Mouse (Mus musculus) CH12.LX (cell line): ENCODE measurements around the gene Trpt1. TPM values are rescaled to one million over a fixed set of nuclear protein-coding genes. Genes with fewer than 3 reads are reported as not detected.

Experiments used
- DNase-seq: peaks from one replicate; pipeline ENCODE4 v3.0.0-alpha.2; 2013; ENCODE audit errors: extremely low read depth
- H3K27ac ChIP-seq: 2 replicates; pipeline ENCODE4 v1.5.1; 2012; ENCODE audit warnings: low read depth, mild to moderate bottlenecking, control low read depth, moderate library complexity; ENCODE audit not compliant: insufficient read depth
- H3K27me3 ChIP-seq: replicated peaks from 2 replicates; pipeline ENCODE3; 2012; ENCODE audit warnings: inconsistent platforms
- H3K36me3 ChIP-seq, 2 experiments: replicated peaks in 1 of 2; 2 replicates each; pipeline versions ENCODE3 to v1.6.1; 2012; ENCODE audit warnings: inconsistent platforms in 1 of 2, low read length in 1 of 2, mild to moderate bottlenecking in 1 of 2, mixed read lengths in 1 of 2, moderate library complexity in 1 of 2; ENCODE audit not compliant: control insufficient read depth in 1 of 2, insufficient read depth in 1 of 2
- H3K4me1 ChIP-seq, 2 experiments: 2 replicates each; pipeline ENCODE4 v1.6.1; 2012; ENCODE audit warnings: inconsistent platforms in 1 of 2, moderate library complexity in 1 of 2; ENCODE audit not compliant: insufficient read depth in 2 of 2, control insufficient read depth in 1 of 2
- H3K4me2 ChIP-seq: 2 replicates; pipeline ENCODE4 v1.6.1; 2012; ENCODE audit warnings: low read depth, mild to moderate bottlenecking, control low read depth; ENCODE audit not compliant: poor library complexity, insufficient read depth, severe bottlenecking
- H3K4me3 ChIP-seq, 3 experiments: fragments of 150-350 bp in 1 of 3; sonication (generic) in 1 of 3; replicated peaks in 1 of 3; 2 replicates each; pipeline versions ENCODE3 to v1.5.1; 2011 to 2012; ENCODE audit warnings: low read depth in 2 of 3, low read length in 2 of 3, mild to moderate bottlenecking in 2 of 3, moderate library complexity in 2 of 3, control low read depth in 1 of 3, improper control_type of control experiment in 1 of 3, inconsistent platforms in 1 of 3, mixed read lengths in 1 of 3; ENCODE audit not compliant: poor library complexity in 1 of 3
- H3K79me2 ChIP-seq: replicated peaks from 2 replicates; pipeline ENCODE4 v1.6.1; 2012; ENCODE audit warnings: mild to moderate bottlenecking, moderate library complexity; ENCODE audit not compliant: control insufficient read depth, poor library complexity, insufficient read depth, severe bottlenecking; ENCODE audit errors: extremely low read depth
- H3K9ac ChIP-seq: 2 replicates; pipeline ENCODE4 v1.6.1; 2012; ENCODE audit warnings: low read depth, mild to moderate bottlenecking, control low read depth, moderate library complexity; ENCODE audit not compliant: insufficient read depth
- H3K9me3 ChIP-seq: replicated peaks from 2 replicates; pipeline ENCODE3; 2012; ENCODE audit warnings: low read length, inconsistent platforms, mixed read lengths
- BHLHE40 ChIP-seq: IDR thresholded peaks from 2 replicates; pipeline ENCODE4 v1.6.1; 2011; ENCODE audit warnings: mild to moderate bottlenecking, low read depth, low read length, improper control_type of control experiment
- ELF1 ChIP-seq: IDR thresholded peaks from 2 replicates; pipeline ENCODE4 v1.6.1; 2014; ENCODE audit warnings: low read depth, mild to moderate bottlenecking, inconsistent platforms, low read length, improper control_type of control experiment
- EP300 ChIP-seq: IDR thresholded peaks from 2 replicates; pipeline ENCODE4 v1.6.1; 2011; ENCODE audit warnings: low read length, improper control_type of control experiment
- ETS1 ChIP-seq: conservative IDR thresholded peaks from 2 replicates; pipeline ENCODE4 v1.6.1; 2012; ENCODE audit warnings: low read depth, mild to moderate bottlenecking, inconsistent platforms, low read length, improper control_type of control experiment, moderate library complexity
- GABPA ChIP-seq: IDR thresholded peaks from 2 replicates; pipeline ENCODE4 v1.6.1; 2012; ENCODE audit warnings: low read depth, low read length, improper control_type of control experiment, inconsistent platforms; ENCODE audit not compliant: insufficient replicate concordance
- JUND ChIP-seq: conservative IDR thresholded peaks from 2 replicates; pipeline ENCODE4 v1.6.1; 2011; ENCODE audit warnings: low read depth, low read length, improper control_type of control experiment
- MAX ChIP-seq: IDR thresholded peaks from 2 replicates; pipeline ENCODE4 v1.6.1; 2011; ENCODE audit warnings: low read length, improper control_type of control experiment
- MAZ ChIP-seq: IDR thresholded peaks from 2 replicates; pipeline ENCODE4 v1.6.1; 2012; ENCODE audit warnings: low read depth, mild to moderate bottlenecking, inconsistent platforms, low read length, improper control_type of control experiment, moderate library complexity
- MXI1 ChIP-seq: IDR thresholded peaks from 2 replicates; pipeline ENCODE4 v1.6.1; 2011; ENCODE audit warnings: mild to moderate bottlenecking, low read depth, low read length, improper control_type of control experiment
- NELFE ChIP-seq: IDR thresholded peaks from 2 replicates; pipeline ENCODE4 v1.6.1; 2011; ENCODE audit warnings: low read depth, low read length, improper control_type of control experiment
- NRF1 ChIP-seq: IDR thresholded peaks from 2 replicates; pipeline ENCODE4 v1.6.1; 2014; ENCODE audit warnings: low read depth, mild to moderate bottlenecking, inconsistent platforms, low read length, improper control_type of control experiment, moderate library complexity
- PAX5 ChIP-seq: IDR thresholded peaks from 2 replicates; pipeline ENCODE4 v1.6.1; 2012; ENCODE audit warnings: low read length, inconsistent platforms, mixed read lengths
- POLR2A ChIP-seq: IDR thresholded peaks from 2 replicates; pipeline ENCODE4 v1.6.1; 2011; ENCODE audit warnings: low read depth, mild to moderate bottlenecking, improper control_type of control experiment, low read length
- POLR2AphosphoS2 ChIP-seq: IDR thresholded peaks from 2 replicates; pipeline ENCODE4 v1.6.1; 2011; ENCODE audit warnings: low read depth, low read length, improper control_type of control experiment
- RCOR1 ChIP-seq: conservative IDR thresholded peaks from 2 replicates; pipeline ENCODE4 v1.6.1; 2012; ENCODE audit warnings: low read depth, mild to moderate bottlenecking, inconsistent platforms, low read length, improper control_type of control experiment
- SIN3A ChIP-seq: IDR thresholded peaks from 2 replicates; pipeline ENCODE4 v1.6.1; 2012; ENCODE audit warnings: low read length, improper control_type of control experiment, inconsistent platforms
- SMC3 ChIP-seq: IDR thresholded peaks from 2 replicates; pipeline ENCODE4 v1.6.1; 2011; ENCODE audit warnings: low read depth, low read length, improper control_type of control experiment
- TBP ChIP-seq: conservative IDR thresholded peaks from 2 replicates; pipeline ENCODE4 v1.6.1; 2011; ENCODE audit warnings: low read depth, low read length, improper control_type of control experiment
- TCF12 ChIP-seq: IDR thresholded peaks from 2 replicates; pipeline ENCODE4 v1.6.1; 2014; ENCODE audit warnings: low read depth, mild to moderate bottlenecking, inconsistent platforms, low read length, improper control_type of control experiment
- UBTF ChIP-seq: IDR thresholded peaks from 2 replicates; pipeline ENCODE4 v1.6.1; 2012; ENCODE audit warnings: low read depth, mild to moderate bottlenecking, inconsistent platforms, low read length, improper control_type of control experiment, moderate library complexity
- USF1 ChIP-seq: IDR thresholded peaks from 2 replicates; pipeline ENCODE4 v1.6.1; 2014; ENCODE audit warnings: low read depth, mild to moderate bottlenecking, inconsistent platforms, low read length, improper control_type of control experiment
- ZKSCAN1 ChIP-seq: IDR thresholded peaks from 2 replicates; pipeline ENCODE4 v1.6.1; 2012; ENCODE audit warnings: low read depth, inconsistent platforms, low read length, improper control_type of control experiment, borderline replicate concordance
- ZMIZ1 ChIP-seq: IDR thresholded peaks from 2 replicates; pipeline ENCODE4 v1.6.1; 2012; ENCODE audit warnings: low read depth, mild to moderate bottlenecking, inconsistent platforms, low read length, improper control_type of control experiment
- dilution Hi-C: fragments of 300-500 bp; cut with MboI; formaldehyde crosslinking; loops from 2 replicates; pipeline ENCODE4 v1.14.3; 2020; ENCODE audit warnings: low sequenced_read_pairs; ENCODE audit not compliant: extremely low pct_unique_long_range_greater_than_20kb, extremely low pct_ligation_motif_present
- in situ Hi-C: fragments of 300-500 bp; cut with MboI; formaldehyde crosslinking; loops from 3 replicates; pipeline ENCODE4 v1.14.3; 2019; ENCODE audit warnings: low sequenced_read_pairs, low pct_ligation_motif_present, low pct_unique_long_range_greater_than_20kb, mixed read lengths
- polyA plus RNA-seq: library from polyadenylated mRNA; unstranded; fragments of >175 nt; gene quantifications from 2 replicates; pipeline ENCODE4 v1.2.1, GENCODE M21; 2012; ENCODE audit warnings: low read depth; ENCODE audit not compliant: insufficient read length
- total RNA-seq, 2 experiments: library from RNA; depleted of rRNA; stranded (reverse); fragments of 300-350 nt in 1 of 2; fragments of >200 nt in 1 of 2; gene quantifications; 2 replicates each; pipeline ENCODE4 v1.2.3; 2012 to 2014

Trpt1 gene
- total and polyA plus RNA-seq, 3 experiments, result 3.1 to 4.7 (median 3.4) TPM

DNA sequence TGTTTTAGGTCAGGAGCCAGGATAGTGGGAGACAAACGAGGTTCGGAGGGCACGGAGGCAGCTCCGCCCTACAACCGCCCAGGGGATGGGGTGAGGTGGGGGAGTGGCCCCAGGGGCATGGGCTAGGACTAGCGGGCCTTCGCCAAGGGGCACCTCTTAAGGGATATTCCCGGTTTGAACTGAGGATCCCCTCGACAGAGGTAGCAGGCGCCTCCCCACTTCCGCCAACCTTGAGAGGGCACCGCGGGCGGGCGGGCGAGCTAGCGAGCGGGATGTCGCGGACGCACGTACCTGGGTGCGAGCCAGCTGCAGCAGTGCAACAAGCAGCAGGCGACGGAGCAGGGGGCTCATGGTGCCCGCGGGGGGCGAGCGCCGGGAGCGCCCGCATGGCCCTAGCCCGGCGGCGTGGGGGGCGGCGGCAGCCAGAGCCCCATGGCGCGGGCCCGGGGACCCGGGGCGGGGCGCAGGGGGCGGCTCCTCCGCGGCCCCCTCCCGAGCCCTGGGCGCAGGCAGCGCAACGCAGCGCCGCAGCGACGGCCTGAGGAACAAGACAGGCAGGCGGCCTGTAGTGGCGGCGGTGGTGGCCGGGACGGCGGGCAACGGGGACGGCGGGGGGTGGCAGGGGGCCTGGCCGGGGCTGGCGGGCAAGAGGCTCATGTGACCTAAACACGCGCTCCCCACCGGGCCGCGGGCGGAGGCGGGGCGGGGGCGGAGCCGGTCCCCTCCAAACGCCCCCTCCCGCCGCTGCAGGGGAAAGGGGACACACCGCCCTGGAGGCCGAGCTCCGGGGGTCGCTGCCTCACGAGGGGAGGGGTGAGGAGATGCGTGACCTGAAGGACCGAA, 8.6 kb upstream of the Trpt1 start, which contains the start of gene Vegfb:
Gene Vegfb, minus strand, starts transcription at position 591 of the 843 bp plus-strand sequence.
- Histone ChIP-seq H3K36me3 (peaks cover 13 to 44% of the 10 kb centered on the region in 2 experiments), H3K4me2 (peak within 1 kb of the TSS; percentile 53), H3K79me2 (no peaks in the 10 kb centered on the region), H3K9ac (peak within 1 kb of the TSS; percentile 64), H3K27me3 (no peaks in the 10 kb centered on the region), H3K9me3 (no peaks in the 10 kb centered on the region), H3K4me3 (peak within 1 kb of the TSS; percentile 73 to 81 (median 76)), H3K4me1 (peaks cover 6 to 24% of the 10 kb centered on the region in 2 experiments), H3K27ac (no peak within 1 kb of the TSS; the same call in 1 of the 2 replicates)
- TF ChIP-seq MXI1 (peak; percentile 39; the same call in 1 of the 2 replicates), BHLHE40 (peak; percentile 39; the same call in 1 of the 2 replicates), ELF1 (peak; percentile 56; the same call in 1 of the 2 replicates), SMC3 (no peak), ETS1 (no peak), MAZ (0 out of 2 replicates have a peak, but pooled peaks have one; percentile 7), UBTF (0 out of 2 replicates have a peak, but pooled peaks have one; percentile 52), USF1 (peak; percentile 58), TCF12 (peak; percentile 32; the same call in 1 of the 2 replicates), EP300 (no peak), SIN3A (peak; percentile 56), POLR2A (peak; percentile 40; the same call in 1 of the 2 replicates), MAX (no peak), POLR2AphosphoS2 (0 out of 2 replicates have a peak, but pooled peaks have one; percentile 31), TBP (no peak), NELFE (peak; percentile 34; the same call in 1 of the 2 replicates), PAX5 (no peak)
- dilution Hi-C loops, result no loop called here
- no peak for DNase-seq
- in situ Hi-C loops, result no loop called here

DNA sequence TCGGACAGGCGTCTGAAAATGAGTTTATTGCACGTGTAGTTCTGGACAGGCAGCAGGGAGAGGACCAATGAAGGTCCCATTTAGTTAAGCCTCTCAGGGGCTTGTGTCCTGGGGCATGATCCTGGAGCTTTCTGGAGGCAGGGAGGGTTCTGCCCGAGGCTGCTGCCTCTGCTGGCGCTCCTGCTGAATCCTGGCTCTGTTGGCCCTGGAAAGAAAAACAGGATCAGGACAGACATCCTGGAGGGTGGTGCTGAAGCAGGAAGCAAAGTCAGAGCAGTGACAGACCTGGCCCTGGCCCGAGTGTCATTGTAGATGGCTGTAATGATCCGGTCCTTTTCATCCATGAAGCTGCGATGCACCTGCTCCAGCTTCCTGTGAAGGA, 8.0 kb upstream of the Trpt1 start:
- Histone ChIP-seq H3K79me2 (no peaks in the 10 kb centered on the region), H3K4me1 (peaks cover 6 to 23% of the 10 kb centered on the region in 2 experiments), H3K4me3 (peak overlapping the region; percentile 32 to 81 (median 76)), H3K9me3 (no peaks in the 10 kb centered on the region), H3K4me2 (peak overlapping the region; percentile 47; the same call in 1 of the 2 replicates), H3K27ac (no peak overlapping the region), H3K36me3 (peaks cover 11 to 39% of the 10 kb centered on the region in 2 experiments), H3K9ac (peak overlapping the region; percentile 64; the same call in 1 of the 2 replicates), H3K27me3 (no peaks in the 10 kb centered on the region)
- in situ Hi-C loops, result no loop called here
- no peak for DNase-seq
- dilution Hi-C loops, result no loop called here
- TF ChIP-seq MXI1 (no peak), BHLHE40 (no peak; the same call in 1 of the 2 replicates), SIN3A (no peak), SMC3 (no peak), NELFE (no peak), RCOR1 (no peak), ZKSCAN1 (no peak), JUND (no peak), TCF12 (no peak), MAX (0 out of 2 replicates have a peak, but pooled peaks have one; percentile 12), USF1 (no peak), MAZ (no peak), ZMIZ1 (0 out of 2 replicates have a peak, but pooled peaks have one; percentile 4), PAX5 (no peak), GABPA (no peak), EP300 (no peak), NRF1 (no peak)
